ENCODE assay signal across 1 mouse cellular context in genomic region chr2:152810158-152810941, GRCm38 (mm10).
A peak's percentile ranks its signal among the peaks of the same experiment; 100 is the strongest.
TF ChIP-seq lines count a peak whose summit lies in the region.

No protein-coding gene starts in this region.

TF ChIP-seq in CH12.LX, 34 proteins besides CTCF, POLR2A, EP300 and RAD21 (continued from another document):
- peak; percentile 99 for TF ChIP-seq SIN3A (IDR thresholded peaks at IDR 0.05; ENCODE audit: low read length)
- TF ChIP-seq KAT2A (IDR thresholded peaks at IDR 0.05; ENCODE audit: insufficient replicate concordance, low read length), result 0 out of 2 replicates have a peak, but pooled peaks have one; percentile 67
- no peak for TF ChIP-seq USF2 (conservative IDR thresholded peaks at IDR 0.05; ENCODE audit: low read depth, low read length)
- TF ChIP-seq MAZ (IDR thresholded peaks at IDR 0.05; ENCODE audit: low read depth, low read length), result peak; percentile 80; the same call in 1 of the 2 replicates
- no peak for TF ChIP-seq USF1 (IDR thresholded peaks at IDR 0.05; ENCODE audit: low read depth, low read length)
- peak; percentile 35; the same call in 1 of the 2 replicates for TF ChIP-seq NRF1 (IDR thresholded peaks at IDR 0.05; ENCODE audit: low read depth, low read length)
- TF ChIP-seq MYC (IDR thresholded peaks at IDR 0.05; ENCODE audit: low read depth, low read length), result peak; percentile 90
- TF ChIP-seq GABPA (IDR thresholded peaks at IDR 0.05; ENCODE audit: insufficient replicate concordance, low read depth, low read length), result no peak
- TF ChIP-seq IRF4 (IDR thresholded peaks at IDR 0.05; ENCODE audit: low read depth, low read length), result peak; percentile 95
- TF ChIP-seq TBP (conservative IDR thresholded peaks at IDR 0.05; ENCODE audit: low read depth, low read length), result no peak
